Mouse (Mus musculus) MEL (cell line): ENCODE measurements around the gene En2. TPM values are rescaled to one million over a fixed set of nuclear protein-coding genes. Genes with fewer than 3 reads are reported as not detected.

Experiments used
- DNase-seq: peaks from one replicate; pipeline ENCODE4 v3.0.0; 2011; ENCODE audit warnings: low read depth, low spot score
- H3K27ac ChIP-seq: 2 replicates; pipeline ENCODE4 v1.5.1; 2012; ENCODE audit warnings: low read depth, mild to moderate bottlenecking, control low read depth, low read length, moderate library complexity; ENCODE audit not compliant: control insufficient read depth
- H3K27me3 ChIP-seq, 2 experiments: fragments of 150-350 bp in 1 of 2; sonication (generic) in 1 of 2; 2 replicates each; pipeline ENCODE4 v1.6.1; 2012; ENCODE audit warnings: low read length in 2 of 2, mild to moderate bottlenecking in 2 of 2, improper control_type of control experiment in 1 of 2, moderate library complexity in 1 of 2; ENCODE audit not compliant: insufficient read depth in 2 of 2, control insufficient read depth in 1 of 2
- H3K36me3 ChIP-seq, 2 experiments: 2 replicates each; pipeline ENCODE4 v1.6.1; 2012 to 2014; ENCODE audit warnings: low read length in 2 of 2, improper control_type of control experiment in 1 of 2, inconsistent platforms in 1 of 2, mild to moderate bottlenecking in 1 of 2; ENCODE audit not compliant: insufficient read depth in 2 of 2, control insufficient read depth in 1 of 2
- H3K4me1 ChIP-seq, 2 experiments: fragments of 150-350 bp in 1 of 2; sonication (generic) in 1 of 2; 2 replicates each; pipeline ENCODE4 v1.6.1; 2012; ENCODE audit warnings: low read length in 2 of 2, improper control_type of control experiment in 1 of 2, mild to moderate bottlenecking in 1 of 2; ENCODE audit not compliant: insufficient read depth in 2 of 2, control insufficient read depth in 1 of 2
- H3K4me3 ChIP-seq, 2 experiments: fragments of 150-350 bp in 1 of 2; sonication (generic) in 1 of 2; 2 replicates each; pipeline ENCODE4 v1.5.1; 2012; ENCODE audit warnings: low read depth in 2 of 2, low read length in 2 of 2, mild to moderate bottlenecking in 2 of 2, moderate library complexity in 2 of 2, control low read depth in 1 of 2, improper control_type of control experiment in 1 of 2; ENCODE audit not compliant: control insufficient read depth in 1 of 2, insufficient read depth in 1 of 2
- H3K79me2 ChIP-seq: 2 replicates; pipeline ENCODE4 v1.6.1; 2012; ENCODE audit warnings: mild to moderate bottlenecking, low read length, moderate library complexity; ENCODE audit not compliant: control insufficient read depth, poor library complexity, insufficient read depth
- H3K9ac ChIP-seq: 2 replicates; pipeline ENCODE4 v1.6.1; 2012; ENCODE audit warnings: low read depth, mild to moderate bottlenecking, control low read depth, low read length, moderate library complexity; ENCODE audit not compliant: control insufficient read depth, poor library complexity, severe bottlenecking
- H3K9me3 ChIP-seq: fragments of 150-350 bp; sonication (generic); replicated peaks from 2 replicates; pipeline ENCODE4 v1.6.1; 2012; ENCODE audit warnings: mild to moderate bottlenecking, low read length, improper control_type of control experiment, moderate library complexity; ENCODE audit not compliant: insufficient read depth
- CHD1 ChIP-seq: IDR thresholded peaks from 2 replicates; pipeline ENCODE4 v1.6.1; 2012; ENCODE audit warnings: low read depth, mild to moderate bottlenecking, inconsistent platforms, low read length, improper control_type of control experiment
- CHD2 ChIP-seq: IDR thresholded peaks from 2 replicates; pipeline ENCODE4 v1.6.1; 2011; ENCODE audit warnings: low read length, improper control_type of control experiment
- CTCF ChIP-seq, 3 experiments: IDR thresholded peaks in 2 of 3; conservative IDR thresholded peaks in 1 of 3; 2 replicates each; pipeline ENCODE4 v1.5.1; 2011 to 2012; ENCODE audit warnings: low read length in 3 of 3, low read depth in 2 of 3, mild to moderate bottlenecking in 2 of 3, improper control_type of control experiment in 1 of 3, inconsistent platforms in 1 of 3, mixed read lengths in 1 of 3, moderate library complexity in 1 of 3; ENCODE audit not compliant: control insufficient read depth in 1 of 3, insufficient read depth in 1 of 3, poor library complexity in 1 of 3, severe bottlenecking in 1 of 3
- E2F4 ChIP-seq: IDR thresholded peaks from 2 replicates; pipeline ENCODE4 v1.6.1; 2011; ENCODE audit warnings: low read depth, low read length, improper control_type of control experiment, borderline replicate concordance
- EP300 ChIP-seq, 2 experiments: IDR thresholded peaks; 2 replicates each; pipeline ENCODE4 v1.6.1; 2011; ENCODE audit warnings: improper control_type of control experiment in 2 of 2, low read length in 2 of 2, low read depth in 1 of 2, mild to moderate bottlenecking in 1 of 2
- ETS1 ChIP-seq: IDR thresholded peaks from 2 replicates; pipeline ENCODE4 v1.6.1; 2012; ENCODE audit warnings: low read depth, mild to moderate bottlenecking, inconsistent platforms, low read length, improper control_type of control experiment, moderate library complexity
- GABPA ChIP-seq: IDR thresholded peaks from 2 replicates; pipeline ENCODE4 v1.6.1; 2012; ENCODE audit warnings: low read depth, mild to moderate bottlenecking, inconsistent platforms, low read length, improper control_type of control experiment, moderate library complexity
- GATA1 ChIP-seq: IDR thresholded peaks from 2 replicates; pipeline ENCODE4 v1.6.1; 2011; ENCODE audit warnings: low read depth, low read length, improper control_type of control experiment
- KAT2A ChIP-seq: conservative IDR thresholded peaks from 2 replicates; pipeline ENCODE4 v1.6.1; 2012; ENCODE audit warnings: low read depth, low read length, improper control_type of control experiment, inconsistent platforms
- MAX ChIP-seq: IDR thresholded peaks from 2 replicates; pipeline ENCODE4 v1.6.1; 2011; ENCODE audit warnings: low read length, improper control_type of control experiment
- MEF2A ChIP-seq: IDR thresholded peaks from 2 replicates; pipeline ENCODE4 v1.6.1; 2014; ENCODE audit warnings: low read depth, mild to moderate bottlenecking, inconsistent platforms, low read length, improper control_type of control experiment; ENCODE audit not compliant: poor library complexity, insufficient replicate concordance, severe bottlenecking; ENCODE audit errors: extremely low read depth
- MXI1 ChIP-seq: IDR thresholded peaks from 2 replicates; pipeline ENCODE4 v1.6.1; 2011; ENCODE audit warnings: mild to moderate bottlenecking, low read depth, low read length, improper control_type of control experiment
- MYB ChIP-seq: IDR thresholded peaks from 2 replicates; pipeline ENCODE4 v1.6.1; 2011; ENCODE audit warnings: mild to moderate bottlenecking, low read depth, low read length, improper control_type of control experiment
- MYC ChIP-seq: IDR thresholded peaks from 2 replicates; pipeline ENCODE4 v1.6.1; 2011; ENCODE audit warnings: low read depth, mild to moderate bottlenecking, low read length, improper control_type of control experiment, moderate library complexity
- NELFE ChIP-seq: IDR thresholded peaks from 2 replicates; pipeline ENCODE4 v1.6.1; 2011; ENCODE audit warnings: low read depth, low read length, improper control_type of control experiment
- POLR2A ChIP-seq, 2 experiments: IDR thresholded peaks; 2 replicates each; pipeline ENCODE4 v1.6.1; 2011 to 2012; ENCODE audit warnings: low read length in 2 of 2, mild to moderate bottlenecking in 2 of 2, control low read depth in 1 of 2, improper control_type of control experiment in 1 of 2, low read depth in 1 of 2, moderate library complexity in 1 of 2; ENCODE audit not compliant: control insufficient read depth in 1 of 2, insufficient read depth in 1 of 2, poor library complexity in 1 of 2
- POLR2AphosphoS5 ChIP-seq: IDR thresholded peaks from 2 replicates; pipeline ENCODE4 v1.6.1; 2012; ENCODE audit warnings: low read depth, borderline replicate concordance, mild to moderate bottlenecking, inconsistent platforms, low read length, moderate library complexity, mixed read lengths
- RAD21 ChIP-seq: IDR thresholded peaks from 2 replicates; pipeline ENCODE4 v1.6.1; 2011; ENCODE audit warnings: mild to moderate bottlenecking, low read depth, low read length, improper control_type of control experiment
- RCOR1 ChIP-seq: IDR thresholded peaks from 2 replicates; pipeline ENCODE4 v1.6.1; 2012; ENCODE audit warnings: low read depth, mild to moderate bottlenecking, inconsistent platforms, low read length, improper control_type of control experiment
- SMC3 ChIP-seq: IDR thresholded peaks from 2 replicates; pipeline ENCODE4 v1.6.1; 2011; ENCODE audit warnings: low read depth, low read length, improper control_type of control experiment
- TBP ChIP-seq: IDR thresholded peaks from 2 replicates; pipeline ENCODE4 v1.8.0; 2011; ENCODE audit warnings: low read depth, low read length, improper control_type of control experiment
- TCF12 ChIP-seq: IDR thresholded peaks from 2 replicates; pipeline ENCODE4 v1.6.1; 2014; ENCODE audit warnings: low read depth, mild to moderate bottlenecking, inconsistent platforms, low read length, improper control_type of control experiment, moderate library complexity
- UBTF ChIP-seq: IDR thresholded peaks from 2 replicates; pipeline ENCODE4 v1.6.1; 2012; ENCODE audit warnings: low read depth, mild to moderate bottlenecking, inconsistent platforms, low read length, improper control_type of control experiment, moderate library complexity, borderline replicate concordance; ENCODE audit not compliant: insufficient read depth
- USF2 ChIP-seq, 2 experiments: IDR thresholded peaks; 2 replicates each; pipeline ENCODE4 v1.6.1; 2011 to 2012; ENCODE audit warnings: improper control_type of control experiment in 2 of 2, low read length in 2 of 2, borderline replicate concordance in 1 of 2, inconsistent platforms in 1 of 2, low read depth in 1 of 2, mild to moderate bottlenecking in 1 of 2; ENCODE audit not compliant: insufficient read depth in 1 of 2
- ZMIZ1 ChIP-seq: IDR thresholded peaks from 2 replicates; pipeline ENCODE4 v1.6.1; 2012; ENCODE audit warnings: low read depth, mild to moderate bottlenecking, inconsistent platforms, low read length, improper control_type of control experiment, moderate library complexity
- polyA plus RNA-seq, 2 experiments: library from polyadenylated mRNA; stranded (reverse) in 1 of 2; unstranded in 1 of 2; fragments of >175 nt in 1 of 2; fragments of >200 nt in 1 of 2; gene quantifications; 2 replicates each; pipeline versions ENCODE4 v1.2.1 to v1.2.4; 2012; ENCODE audit warnings: low replicate concordance in 2 of 2, low read depth in 1 of 2; ENCODE audit not compliant: insufficient read length in 2 of 2, insufficient read depth in 1 of 2, missing spikeins in 1 of 2
- total RNA-seq: library from RNA; depleted of rRNA; stranded (reverse); fragments of 300-350 nt; gene quantifications from 2 replicates; pipeline ENCODE4 v1.2.3, GENCODE M21; 2012

En2 gene
- total and polyA plus RNA-seq, 3 experiments: not detected

DNA sequence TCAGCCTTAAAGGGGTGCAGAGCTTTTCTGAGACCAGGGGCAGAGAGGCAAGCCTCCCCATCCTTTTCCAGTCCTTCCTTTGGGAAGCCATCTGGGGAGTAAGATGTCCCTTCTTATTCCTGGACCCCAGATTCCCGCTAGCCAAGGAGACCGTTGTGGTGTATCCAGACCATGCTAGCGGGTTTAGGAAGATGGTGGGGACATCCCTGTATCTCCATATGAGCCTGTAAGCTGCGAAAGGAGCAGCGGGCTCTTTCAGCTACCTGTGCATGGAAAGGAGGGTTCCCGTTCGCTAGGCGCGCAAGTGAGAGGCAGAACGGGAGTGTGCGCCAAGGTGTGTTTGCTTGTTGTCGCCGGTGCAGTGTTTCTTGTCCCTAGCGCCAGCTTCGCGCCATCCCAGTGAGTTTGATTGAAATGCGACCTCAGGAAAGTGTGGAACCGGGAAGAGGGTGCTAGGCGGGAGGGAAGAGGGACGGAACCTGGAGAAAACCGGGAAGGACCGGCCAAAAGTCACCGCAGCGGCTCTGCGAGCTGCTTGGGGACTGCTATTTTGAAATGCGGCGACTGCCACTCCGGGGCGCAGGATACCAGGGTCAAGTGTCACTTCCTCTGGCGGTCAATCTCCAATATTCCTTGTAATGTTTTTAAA is 47.5 kb upstream of the En2 start:
- no peaks in the 10 kb centered on the region for H3K4me1 ChIP-seq
- no peak overlapping the region for H3K9ac ChIP-seq
- no peak overlapping the region for H3K4me3 ChIP-seq
- no peaks in the 10 kb centered on the region for H3K9me3 ChIP-seq
- H3K27me3 ChIP-seq: no peaks in the 10 kb centered on the region
- DNase-seq: no peak
- no peaks in the 10 kb centered on the region for H3K36me3 ChIP-seq
- TF ChIP-seq E2F4 (no peak), TCF12 (no peak), USF2 (IDR thresholded peaks at IDR 0.05; ENCODE audit: borderline replicate concordance in 1 of 2, insufficient read depth in 1 of 2, low read depth in 1 of 2, low read length in 2 of 2) (no peak), TBP (no peak), RAD21 (no peak), GABPA (no peak), ZMIZ1 (no peak), CHD1 (no peak), MYC (no peak), MEF2A (no peak), POLR2A (IDR thresholded peaks at IDR 0.05; ENCODE audit: control insufficient read depth in 1 of 2, insufficient read depth in 1 of 2, low read depth in 1 of 2, low read length in 2 of 2, poor library complexity in 1 of 2) (no peak), ETS1 (no peak), EP300 (IDR thresholded peaks at IDR 0.05; ENCODE audit: low read depth in 1 of 2, low read length in 2 of 2) (no peak), SMC3 (no peak), KAT2A (no peak), MAX (no peak)
- H3K79me2 ChIP-seq: no peaks in the 10 kb centered on the region
- H3K27ac ChIP-seq: no peak overlapping the region

DNA sequence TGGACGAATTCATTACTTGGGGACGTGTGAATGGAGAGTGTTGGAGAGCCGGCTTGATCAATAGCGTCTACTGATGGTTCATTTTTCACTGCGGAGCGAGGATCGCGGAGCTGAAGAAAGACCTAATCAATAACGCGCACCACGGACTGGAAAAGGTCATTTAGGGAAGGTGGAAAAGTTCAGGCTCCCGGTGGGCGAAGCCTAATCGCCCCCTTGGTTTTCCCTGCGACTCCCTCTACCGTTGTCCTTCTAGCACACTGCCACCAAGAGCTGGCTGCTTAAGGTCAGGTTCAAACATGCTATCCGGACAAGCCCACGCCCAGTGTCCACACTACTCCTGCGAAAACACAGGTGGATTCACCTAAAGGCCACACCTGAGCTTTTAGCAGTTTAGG is 47.0 kb upstream of the En2 start:
- no peaks in the 10 kb centered on the region for H3K36me3 ChIP-seq
- no peaks in the 10 kb centered on the region for H3K27me3 ChIP-seq
- no peaks in the 10 kb centered on the region for H3K4me1 ChIP-seq
- no peaks in the 10 kb centered on the region for H3K9me3 ChIP-seq
- no peak overlapping the region for H3K9ac ChIP-seq
- no peak for DNase-seq
- TF ChIP-seq RAD21 (no peak), POLR2AphosphoS5 (no peak), CTCF (IDR thresholded peaks at IDR 0.05 in 2 of 3, conservative IDR thresholded peaks at IDR 0.05 in 1 of 3; ENCODE audit: control insufficient read depth in 1 of 3, insufficient read depth in 1 of 3, low read depth in 2 of 3, low read length in 3 of 3, poor library complexity in 1 of 3, severe bottlenecking in 1 of 3) (no peak), MEF2A (no peak), NELFE (no peak), TCF12 (no peak), TBP (no peak), USF2 (IDR thresholded peaks at IDR 0.05; ENCODE audit: borderline replicate concordance in 1 of 2, insufficient read depth in 1 of 2, low read depth in 1 of 2, low read length in 2 of 2) (no peak), E2F4 (no peak), CHD2 (no peak), UBTF (no peak), POLR2A (IDR thresholded peaks at IDR 0.05; ENCODE audit: control insufficient read depth in 1 of 2, insufficient read depth in 1 of 2, low read depth in 1 of 2, low read length in 2 of 2, poor library complexity in 1 of 2) (no peak), MXI1 (no peak), GABPA (no peak), ZMIZ1 (no peak), GATA1 (no peak), MAX (no peak), RCOR1 (no peak), MYB (no peak), EP300 (IDR thresholded peaks at IDR 0.05; ENCODE audit: low read depth in 1 of 2, low read length in 2 of 2) (no peak)
- H3K4me3 ChIP-seq: no peak overlapping the region
- H3K79me2 ChIP-seq: no peaks in the 10 kb centered on the region
- H3K27ac ChIP-seq: no peak overlapping the region
